Mouse (Mus musculus) kidney, embryonic 14.5 days (tissue): ENCODE results near the gene Chd1l. TPM values are rescaled to one million over a fixed set of nuclear protein-coding genes. Genes with fewer than 3 reads are reported as not detected.

Experiments
- ATAC-seq: fragments of 200-750 bp; cut with Nextera tagmentation; 2 replicates; pipeline ENCODE4 v1.8.0; 2017; ENCODE audit warnings: moderate number of reproducible peaks, mild to moderate bottlenecking, moderate TSS enrichment, moderate library complexity; ENCODE audit not compliant: low FRiP score, low TSS enrichment
- H3K27ac ChIP-seq: fragments of 300-500 bp; sonication (generic); 2 replicates; pipeline ENCODE4 v1.5.1; 2014; ENCODE audit warnings: low read depth, mild to moderate bottlenecking, low read length, moderate library complexity, mixed read lengths
- H3K27me3 ChIP-seq: fragments of 300-500 bp; sonication (generic); 2 replicates; pipeline ENCODE4 v1.6.1; 2014; ENCODE audit warnings: mild to moderate bottlenecking, low read length; ENCODE audit not compliant: control insufficient read depth, insufficient read depth
- H3K36me3 ChIP-seq: fragments of 300-500 bp; sonication (generic); 2 replicates; pipeline ENCODE4 v1.6.1; 2014; ENCODE audit warnings: low read length, mixed read lengths; ENCODE audit not compliant: control insufficient read depth, insufficient read depth
- H3K4me1 ChIP-seq: fragments of 300-500 bp; sonication (generic); 2 replicates; pipeline ENCODE4 v1.6.1; 2014; ENCODE audit warnings: low read length, mixed read lengths; ENCODE audit not compliant: control insufficient read depth, insufficient read depth
- H3K4me2 ChIP-seq: fragments of 300-500 bp; sonication (generic); replicated peaks from 2 replicates; pipeline ENCODE4 v1.6.1; 2014; ENCODE audit warnings: low read depth, mild to moderate bottlenecking, low read length
- H3K4me3 ChIP-seq: fragments of 300-500 bp; sonication (generic); 2 replicates; pipeline ENCODE4 v1.5.1; 2014; ENCODE audit warnings: mild to moderate bottlenecking, low read length
- H3K9ac ChIP-seq: fragments of 300-500 bp; sonication (generic); 2 replicates; pipeline ENCODE4 v1.6.1; 2014; ENCODE audit warnings: low read depth, mild to moderate bottlenecking, low read length, moderate library complexity
- H3K9me3 ChIP-seq: fragments of 300-500 bp; sonication (generic); 2 replicates; pipeline ENCODE4 v1.6.1; 2016; ENCODE audit warnings: low read length; ENCODE audit not compliant: control insufficient read depth
- WGBS: fragments of 180-500 bp; shearing (Covaris S2); extraction: QIAGEN DNeasy Blood & Tissue Kit; methylation state at CpG from one replicate; pipeline ENCODE4 v1.1.7; 2014; 5-methylcytosine and 5-hydroxymethylcytosine counted together
- polyA plus RNA-seq: library from polyadenylated mRNA; unstranded; fragments of >200 nt; fragmentation: Nextera tagmentation; extraction: Ambion mirVana; gene quantifications from 2 replicates; pipeline ENCODE4 v1.2.1, GENCODE M21; 2014

Chd1l gene
- polyA plus RNA-seq, 1 experiment from 2014 or later = 18.1 TPM

- Histone ChIP-seq H3K4me3 (no peak overlapping the region), H3K36me3 (no peaks in the 10 kb centered on the region), H3K9ac (no peak overlapping the region), H3K9me3 (no peaks in the 10 kb centered on the region), H3K4me1 (no peaks in the 10 kb centered on the region), H3K27me3 (no peaks in the 10 kb centered on the region), H3K4me2 (no peak overlapping the region), H3K27ac (no peak overlapping the region)
- peak; percentile 68; the same call in 1 of the 2 replicates for ATAC-seq
- 26% methylated on average over 3 of the region's 3 CpGs for WGBS
These were observed 39.0 kb upstream of the Chd1l start for GRCm38 (mm10) chr3:97649022-97649421.

DNA sequence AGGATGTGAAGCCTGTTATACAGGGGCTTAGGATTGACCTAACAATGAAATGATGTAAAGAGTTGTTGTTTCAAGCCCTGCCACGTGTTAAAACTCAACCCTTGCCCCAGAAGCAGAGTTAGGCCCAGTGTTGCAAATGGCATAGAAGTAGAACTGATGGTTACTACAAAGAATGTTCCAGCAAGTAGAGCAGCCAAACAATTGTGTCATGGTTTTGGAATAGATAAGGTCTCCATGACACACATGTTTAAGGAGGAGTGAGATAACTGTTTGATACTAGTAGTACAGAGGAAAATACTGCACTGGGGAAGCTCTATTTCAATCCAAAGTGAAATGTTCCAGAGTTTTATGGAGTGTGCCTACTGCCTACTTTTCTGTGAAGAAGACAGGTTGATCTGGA is 38.5 kb upstream of the Chd1l start:
- Histone ChIP-seq H3K9ac (no peak overlapping the region), H3K4me2 (no peak overlapping the region), H3K9me3 (no peaks in the 10 kb centered on the region), H3K27me3 (no peaks in the 10 kb centered on the region), H3K4me3 (no peak overlapping the region), H3K4me1 (no peaks in the 10 kb centered on the region), H3K36me3 (no peaks in the 10 kb centered on the region), H3K27ac (no peak overlapping the region)
- ATAC-seq = no peak
- WGBS = 19% methylated on average over 1 of the region's 1 CpGs

DNA sequence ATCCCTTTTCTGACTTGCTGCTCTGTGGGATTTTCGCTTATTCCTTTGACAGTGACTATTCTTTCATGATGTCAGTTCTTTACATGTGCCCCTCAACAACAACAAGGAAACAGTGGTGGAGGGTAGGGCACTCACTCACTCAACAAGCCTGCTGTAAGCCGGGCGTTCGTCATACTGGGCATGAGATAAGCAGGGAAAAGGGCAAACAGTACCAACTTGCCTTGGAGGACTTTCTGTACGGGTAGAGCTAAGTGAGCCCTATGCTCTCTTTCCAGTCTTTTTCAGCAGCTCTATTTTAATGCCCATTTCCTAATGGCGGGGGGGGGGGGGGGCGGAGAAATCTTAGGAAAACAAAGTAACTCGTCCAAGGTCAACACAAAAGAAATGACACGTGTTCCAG is 32.0 kb upstream of the Chd1l start:
- no peaks in the 10 kb centered on the region for H3K36me3 ChIP-seq
- H3K4me2 ChIP-seq = no peak overlapping the region
- no peaks in the 10 kb centered on the region for H3K4me1 ChIP-seq
- no peak overlapping the region for H3K9ac ChIP-seq
- H3K4me3 ChIP-seq = no peak overlapping the region
- no peak overlapping the region for H3K27ac ChIP-seq
- no peaks in the 10 kb centered on the region for H3K9me3 ChIP-seq
- no peak for ATAC-seq
- 80% methylated on average over 9 of the region's 9 CpGs for WGBS
- no peaks in the 10 kb centered on the region for H3K27me3 ChIP-seq

DNA sequence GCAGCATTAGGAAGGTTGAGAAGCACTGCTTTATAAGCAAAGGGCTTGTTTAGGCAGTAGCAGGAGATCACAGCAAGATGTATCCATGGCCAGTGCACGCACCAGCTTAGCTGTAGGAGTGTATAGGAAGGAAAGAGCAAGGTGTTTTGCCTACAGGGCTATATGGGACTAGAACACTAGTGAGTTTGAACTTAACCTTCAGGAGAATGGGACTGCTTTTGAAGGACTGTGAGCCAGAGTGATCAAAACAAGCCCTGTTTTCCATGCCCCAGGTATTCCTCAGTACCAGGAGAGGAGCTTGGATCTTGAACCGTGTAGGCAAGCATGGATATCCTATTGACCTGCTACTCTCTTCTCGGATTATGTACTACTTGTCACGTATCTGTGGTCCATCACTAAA is 31.4 kb upstream of the Chd1l start:
- Histone ChIP-seq H3K9ac (no peak overlapping the region), H3K4me2 (no peak overlapping the region), H3K4me3 (no peak overlapping the region), H3K4me1 (no peaks in the 10 kb centered on the region), H3K9me3 (no peaks in the 10 kb centered on the region), H3K27ac (no peak overlapping the region), H3K27me3 (no peaks in the 10 kb centered on the region), H3K36me3 (no peaks in the 10 kb centered on the region)
- no peak for ATAC-seq
- WGBS = 88% methylated on average over 4 of the region's 4 CpGs

- H3K27me3 ChIP-seq = no peaks in the 10 kb centered on the region
- no peak overlapping the region for H3K9ac ChIP-seq
- 72% methylated on average over 3 of the region's 3 CpGs for WGBS
- no peaks in the 10 kb centered on the region for H3K4me1 ChIP-seq
- ATAC-seq = no peak
- no peaks in the 10 kb centered on the region for H3K9me3 ChIP-seq
- no peak overlapping the region for H3K4me2 ChIP-seq
- no peak overlapping the region for H3K27ac ChIP-seq
- H3K4me3 ChIP-seq = no peak overlapping the region
- H3K36me3 ChIP-seq = no peaks in the 10 kb centered on the region
These were observed 24.3 kb upstream of the Chd1l start for GRCm38 (mm10) chr3:97634288-97634761.

DNA sequence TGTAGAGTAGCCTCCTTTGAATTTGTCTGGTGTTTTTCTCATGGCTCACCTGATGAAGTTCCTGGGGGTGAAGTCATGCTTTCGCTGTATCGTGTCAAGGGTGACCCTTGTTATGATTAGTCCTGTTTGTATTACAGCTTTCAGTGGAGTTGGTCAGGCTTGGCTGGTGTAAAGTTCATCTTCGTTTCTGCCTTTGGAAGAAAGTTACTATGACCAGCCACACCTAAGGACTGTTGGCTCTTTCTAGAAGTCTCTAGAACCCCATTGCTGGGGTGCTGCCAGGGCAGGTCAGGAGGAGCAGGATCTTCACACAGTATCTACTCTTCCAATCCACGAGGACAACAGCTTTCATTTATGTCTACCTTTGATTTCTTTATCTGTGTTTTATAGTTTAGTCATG is 23.5 kb upstream of the Chd1l start:
- Histone ChIP-seq H3K27me3 (no peaks in the 10 kb centered on the region), H3K9me3 (no peaks in the 10 kb centered on the region), H3K9ac (no peak overlapping the region), H3K4me3 (no peak overlapping the region), H3K36me3 (no peaks in the 10 kb centered on the region), H3K4me1 (no peaks in the 10 kb centered on the region), H3K27ac (no peak overlapping the region), H3K4me2 (no peak overlapping the region)
- no peak for ATAC-seq
- 82% methylated on average over 4 of the region's 4 CpGs for WGBS

DNA sequence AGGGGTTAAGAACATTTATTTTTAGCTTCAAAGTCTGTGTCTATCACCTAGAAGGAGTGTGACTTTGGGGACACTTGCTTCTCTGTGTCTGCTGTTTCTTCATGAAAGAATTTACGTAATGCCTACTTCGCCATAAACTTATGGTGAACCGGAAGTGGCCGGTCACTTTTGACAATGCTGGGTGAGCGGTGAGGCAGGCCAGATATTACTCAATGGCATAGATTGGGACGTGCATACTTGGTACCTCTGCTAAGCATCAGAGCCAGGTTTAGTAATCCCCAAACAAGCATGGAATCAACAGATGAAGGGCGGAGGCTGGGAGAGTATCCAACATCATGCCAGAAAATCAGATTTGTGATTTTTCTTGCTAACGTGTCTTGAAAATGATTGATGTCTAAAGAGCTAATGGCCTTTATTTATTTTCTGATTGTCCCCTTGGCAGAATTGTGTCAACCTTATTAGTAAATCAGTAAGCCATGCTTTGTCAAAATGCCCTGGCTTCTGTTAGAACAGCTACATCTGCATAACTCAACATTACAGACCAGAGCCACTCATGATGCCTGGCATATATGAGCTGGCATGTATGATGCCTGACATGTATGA is 21.4 kb upstream of the Chd1l start:
- Histone ChIP-seq H3K27ac (no peak overlapping the region), H3K9me3 (no peaks in the 10 kb centered on the region), H3K9ac (no peak overlapping the region), H3K4me1 (no peaks in the 10 kb centered on the region), H3K4me2 (no peak overlapping the region), H3K27me3 (no peaks in the 10 kb centered on the region), H3K4me3 (no peak overlapping the region), H3K36me3 (no peaks in the 10 kb centered on the region)
- WGBS = 86% methylated on average over 8 of the region's 8 CpGs
- ATAC-seq = no peak

DNA sequence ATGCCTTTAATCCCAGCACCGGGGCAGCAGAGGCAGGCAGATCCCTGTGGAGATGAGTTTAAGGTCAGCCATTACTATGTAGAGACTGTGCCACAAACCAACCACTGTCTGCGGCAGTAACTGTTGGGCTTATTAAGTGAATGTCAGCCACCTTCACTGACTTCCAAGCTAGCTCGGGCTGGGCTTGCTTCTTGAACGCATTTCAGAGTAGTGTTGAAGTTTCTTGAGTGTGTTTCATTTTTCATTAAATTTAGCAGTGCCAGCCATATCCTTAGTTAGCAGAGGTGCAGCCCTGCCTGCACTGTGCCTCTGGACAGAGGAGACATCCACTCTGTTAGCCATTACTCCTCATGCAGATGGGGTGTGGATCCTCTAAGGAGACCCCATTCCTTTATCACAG is 20.7 kb upstream of the Chd1l start:
- Histone ChIP-seq H3K36me3 (no peaks in the 10 kb centered on the region), H3K4me3 (no peak overlapping the region), H3K9ac (no peak overlapping the region), H3K9me3 (no peaks in the 10 kb centered on the region), H3K4me2 (no peak overlapping the region), H3K4me1 (no peaks in the 10 kb centered on the region), H3K27ac (no peak overlapping the region), H3K27me3 (no peaks in the 10 kb centered on the region)
- 94% methylated on average over 4 of the region's 4 CpGs for WGBS
- no peak for ATAC-seq

- Histone ChIP-seq H3K4me2 (no peak overlapping the region), H3K4me1 (no peaks in the 10 kb centered on the region), H3K4me3 (no peak overlapping the region), H3K27ac (no peak overlapping the region), H3K36me3 (no peaks in the 10 kb centered on the region), H3K27me3 (no peaks in the 10 kb centered on the region), H3K9me3 (no peaks in the 10 kb centered on the region), H3K9ac (no peak overlapping the region)
- ATAC-seq = no peak
- WGBS = 87% methylated on average over 4 of the region's 4 CpGs
These were observed 19.9 kb upstream of the Chd1l start for GRCm38 (mm10) chr3:97629941-97630340.
